Mouse (Mus musculus): Measurements from ENCODE around the gene Fam102a. TPM values are rescaled to one million over a fixed set of nuclear protein-coding genes. Genes with fewer than 3 reads are reported as not detected.

Fam102a gene
- polyA plus RNA-seq, 1 experiment: 2.4 TPM

DNA sequence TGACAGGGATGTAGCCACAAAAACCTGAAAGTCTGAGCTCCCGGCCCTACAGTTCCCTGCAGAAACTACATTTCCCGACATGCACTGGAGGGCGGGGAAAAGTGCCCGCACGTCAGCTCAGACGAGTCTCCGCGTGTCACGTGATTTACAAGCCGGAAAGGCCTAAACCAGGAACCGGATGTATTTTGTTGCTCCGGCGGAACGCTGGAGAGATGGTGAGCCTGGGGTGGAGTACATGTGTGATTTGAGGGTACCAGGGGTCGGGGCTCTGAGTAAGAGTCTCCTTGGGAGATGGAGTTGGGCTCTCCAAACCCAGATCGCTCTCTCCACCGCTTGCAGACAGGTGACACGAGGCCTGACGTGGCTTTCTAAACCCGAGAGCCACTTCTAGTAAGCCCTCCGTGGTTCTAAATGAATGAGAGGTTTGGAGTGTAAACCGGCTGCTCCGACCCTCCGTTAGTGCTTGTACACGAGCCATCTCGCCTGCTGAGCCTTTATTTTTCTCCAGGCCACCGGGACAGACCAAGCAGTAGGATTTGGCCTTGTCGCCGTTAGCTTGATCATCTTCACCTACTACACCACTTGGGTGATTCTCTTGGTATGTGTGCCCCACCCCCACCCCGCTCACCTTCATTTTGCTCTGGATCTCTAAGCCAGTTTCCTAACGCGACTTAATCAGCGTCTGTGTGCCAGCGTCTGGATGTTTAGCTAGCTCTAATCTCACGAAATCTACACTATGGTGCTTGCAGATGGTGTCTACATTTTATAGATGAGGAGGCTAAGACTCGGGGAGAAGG, 35.8 kb downstream of the Fam102a start, which contains the start of gene Dpm2:
Gene Dpm2 (plus strand): TSS at position 161 of the 797 bp plus-strand sequence.
- Histone ChIP-seq H3K4me3 (ENCODE audit: insufficient read depth, poor library complexity, severe bottlenecking) (peak within 1 kb of the TSS; percentile 99), H3K79me3 (ENCODE audit: low read depth) (peaks cover 18% of the 10 kb centered on the region), H3K27me3 (ENCODE audit: control insufficient read depth, insufficient read depth, insufficient read length) (no peaks in the 10 kb centered on the region), H3K79me2 (ENCODE audit: control insufficient read depth, insufficient read depth) (peaks cover 23% of the 10 kb centered on the region), H3K36me3 (ENCODE audit: control insufficient read depth, insufficient read depth) (peaks cover 14% of the 10 kb centered on the region), H3ac (ENCODE audit: control insufficient read depth, insufficient read length, low read depth) (peak within 1 kb of the TSS; percentile 86)
- TF ChIP-seq USF1 (IDR thresholded peaks at IDR 0.05; ENCODE audit: low read depth) (peak; percentile 98), CEBPB (IDR thresholded peaks at IDR 0.05; ENCODE audit: low read depth) (no peak), MAX (IDR thresholded peaks at IDR 0.05) (peak; percentile 23)

DNA sequence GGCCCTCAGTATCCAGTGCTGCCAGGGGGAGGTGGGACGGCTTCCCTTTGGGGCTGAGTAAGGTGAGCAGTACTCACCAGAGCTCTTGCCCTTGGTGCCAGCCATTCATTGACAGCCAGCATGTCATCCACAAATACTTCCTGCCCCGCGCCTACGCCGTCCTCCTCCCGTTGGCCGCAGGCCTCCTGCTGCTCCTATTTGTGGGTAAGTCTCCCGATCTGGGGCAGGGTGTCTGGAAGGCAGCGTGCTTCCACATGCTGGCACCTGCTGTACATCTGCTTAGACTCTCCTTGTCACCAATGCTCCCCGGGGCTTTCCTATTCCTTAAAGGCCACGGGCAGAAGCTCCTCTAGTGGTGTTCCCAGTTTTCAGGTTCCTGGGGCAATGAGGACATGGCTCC, 37.1 kb downstream of the Fam102a start:
- H3K36me3 ChIP-seq (ENCODE audit: control insufficient read depth, insufficient read depth): peaks cover 14% of the 10 kb centered on the region
- peaks cover 18% of the 10 kb centered on the region for H3K79me3 ChIP-seq (ENCODE audit: low read depth)
- no peak overlapping the region for H3K4me3 ChIP-seq (ENCODE audit: insufficient read depth, poor library complexity, severe bottlenecking)
- H3ac ChIP-seq (ENCODE audit: control insufficient read depth, insufficient read length, low read depth): no peak overlapping the region
- H3K79me2 ChIP-seq (ENCODE audit: control insufficient read depth, insufficient read depth): peaks cover 23% of the 10 kb centered on the region
- no peak for TF ChIP-seq CEBPB (IDR thresholded peaks at IDR 0.05; ENCODE audit: low read depth)
- TF ChIP-seq FOSL1 (IDR thresholded peaks at IDR 0.05; ENCODE audit: insufficient read depth, low read length, poor library complexity, severe bottlenecking): no peak
- TF ChIP-seq USF1 (IDR thresholded peaks at IDR 0.05; ENCODE audit: low read depth): no peak
- TF ChIP-seq MYOG (IDR thresholded peaks at IDR 0.05; ENCODE audit: control insufficient read depth, extremely low read depth, insufficient read length): no peak
- TF ChIP-seq CTCF (IDR thresholded peaks at IDR 0.05; ENCODE audit: control insufficient read depth, insufficient read depth, insufficient read length): no peak
- no peak for TF ChIP-seq MYOD1 (IDR thresholded peaks at IDR 0.05; ENCODE audit: control insufficient read depth, insufficient read length, low read depth)
- TF ChIP-seq MAX (IDR thresholded peaks at IDR 0.05): no peak
- H3K27me3 ChIP-seq (ENCODE audit: control insufficient read depth, insufficient read depth, insufficient read length): no peaks in the 10 kb centered on the region

DNA sequence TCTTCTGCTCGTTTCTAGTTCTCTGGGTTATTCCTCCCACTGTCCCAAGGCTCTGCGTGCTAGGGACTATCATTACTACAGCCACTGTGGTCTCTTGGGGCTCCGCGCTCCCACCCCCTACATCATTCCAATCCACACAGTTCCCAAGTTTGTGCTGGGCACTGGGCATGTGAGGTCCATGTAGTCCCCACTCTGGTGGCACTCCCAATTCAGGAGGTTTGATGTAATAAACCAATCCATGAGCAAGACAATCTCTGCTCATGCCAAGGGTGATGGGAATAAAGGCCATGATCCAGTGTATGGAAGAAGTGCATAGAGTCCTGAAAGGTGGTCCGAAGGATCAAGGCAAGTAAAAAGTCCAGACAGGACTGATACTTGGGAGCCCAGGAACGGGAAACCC, 39.4 kb downstream of the Fam102a start, which contains the start of gene Pip5kl1:
Gene Pip5kl1 (plus strand): TSS at position 301 of the 400 bp plus-strand sequence.
- H3ac ChIP-seq (ENCODE audit: control insufficient read depth, insufficient read length, low read depth): no peak within 1 kb of the TSS
- no peaks in the 10 kb centered on the region for H3K27me3 ChIP-seq (ENCODE audit: control insufficient read depth, insufficient read depth, insufficient read length)
- TF ChIP-seq CEBPB (IDR thresholded peaks at IDR 0.05; ENCODE audit: low read depth) (no peak), MYOG (IDR thresholded peaks at IDR 0.05; ENCODE audit: control insufficient read depth, extremely low read depth, insufficient read length) (no peak), CTCF (IDR thresholded peaks at IDR 0.05; ENCODE audit: control insufficient read depth, insufficient read depth, insufficient read length) (no peak), MYOD1 (IDR thresholded peaks at IDR 0.05; ENCODE audit: control insufficient read depth, insufficient read length, low read depth) (no peak), MAX (IDR thresholded peaks at IDR 0.05) (no peak), USF1 (IDR thresholded peaks at IDR 0.05; ENCODE audit: low read depth) (no peak), FOSL1 (IDR thresholded peaks at IDR 0.05; ENCODE audit: insufficient read depth, low read length, poor library complexity, severe bottlenecking) (no peak)
- H3K4me3 ChIP-seq (ENCODE audit: insufficient read depth, poor library complexity, severe bottlenecking): no peak within 1 kb of the TSS
- peaks cover 23% of the 10 kb centered on the region for H3K79me2 ChIP-seq (ENCODE audit: control insufficient read depth, insufficient read depth)
- peaks cover 18% of the 10 kb centered on the region for H3K79me3 ChIP-seq (ENCODE audit: low read depth)
- H3K36me3 ChIP-seq (ENCODE audit: control insufficient read depth, insufficient read depth): peaks cover 14% of the 10 kb centered on the region

DNA sequence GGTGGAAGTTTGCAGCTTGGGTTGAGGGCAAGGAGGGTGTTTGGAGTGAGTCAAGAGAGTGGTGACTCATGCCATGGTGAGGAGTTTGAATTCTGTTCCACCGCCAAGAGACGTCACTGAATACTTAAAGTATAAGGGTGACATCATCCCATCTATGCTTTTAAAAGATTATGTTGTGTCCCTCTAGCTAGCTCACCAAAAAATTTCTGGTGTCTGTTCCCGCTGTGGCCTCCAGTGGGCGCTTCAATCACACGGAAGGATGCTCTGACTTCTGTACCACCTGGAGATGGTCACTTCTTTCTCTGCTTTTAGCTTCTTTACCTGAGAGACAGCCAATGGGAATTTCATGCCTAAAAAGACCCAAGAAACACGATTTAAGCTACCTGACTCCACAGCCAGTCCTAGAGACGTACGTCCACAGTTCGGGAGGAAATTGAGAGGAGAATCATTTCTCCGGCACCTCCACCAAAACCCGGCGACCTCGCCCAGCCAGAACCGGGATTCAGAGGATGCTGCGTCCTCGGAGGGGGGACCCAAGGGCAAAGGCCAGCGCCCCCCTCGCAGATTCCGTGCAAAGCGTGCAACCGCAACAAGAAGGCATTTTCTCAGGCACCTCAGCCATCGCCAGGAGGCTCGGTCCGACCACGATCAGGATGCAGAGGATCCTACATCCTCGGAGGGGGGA, 39.9 kb downstream of the Fam102a start:
- peaks cover 14% of the 10 kb centered on the region for H3K36me3 ChIP-seq (ENCODE audit: control insufficient read depth, insufficient read depth)
- no peaks in the 10 kb centered on the region for H3K27me3 ChIP-seq (ENCODE audit: control insufficient read depth, insufficient read depth, insufficient read length)
- H3K4me3 ChIP-seq (ENCODE audit: insufficient read depth, poor library complexity, severe bottlenecking): no peak overlapping the region
- H3K79me2 ChIP-seq (ENCODE audit: control insufficient read depth, insufficient read depth): peaks cover 23% of the 10 kb centered on the region
- TF ChIP-seq FOSL1 (IDR thresholded peaks at IDR 0.05; ENCODE audit: insufficient read depth, low read length, poor library complexity, severe bottlenecking) (peak; percentile 32), USF1 (IDR thresholded peaks at IDR 0.05; ENCODE audit: low read depth) (no peak)
- no peak overlapping the region for H3ac ChIP-seq (ENCODE audit: control insufficient read depth, insufficient read length, low read depth)
- peaks cover 18% of the 10 kb centered on the region for H3K79me3 ChIP-seq (ENCODE audit: low read depth)

DNA sequence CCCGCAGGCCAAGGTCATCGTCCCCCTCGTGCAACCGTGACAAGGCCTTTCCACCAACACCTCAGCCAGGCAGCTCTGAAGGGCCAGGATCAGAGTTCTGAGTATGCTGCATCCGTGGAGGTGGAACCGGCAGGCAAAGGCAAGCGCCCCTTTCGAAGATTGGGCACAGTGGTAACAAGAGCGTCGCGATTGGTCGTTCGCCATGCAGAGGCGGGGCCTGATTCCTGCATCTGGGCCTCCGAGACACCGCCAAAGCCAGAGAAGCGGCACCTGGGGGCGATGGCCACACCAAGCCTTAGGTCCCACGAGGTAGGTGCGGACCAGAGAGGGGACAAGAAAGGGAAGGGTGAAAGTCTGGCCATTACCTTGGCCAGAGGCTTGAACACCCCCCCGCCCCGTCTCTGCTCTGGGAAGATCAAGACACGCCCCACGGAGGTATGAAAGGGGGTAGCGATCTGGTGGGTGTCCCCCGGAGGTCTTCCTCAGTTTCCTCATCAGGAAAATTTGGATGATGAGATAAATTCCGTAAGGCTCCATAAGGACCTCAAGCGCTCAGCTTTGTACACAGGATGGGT, 40.5 kb downstream of the Fam102a start, which contains the start of gene 9430097D07Rik:
Gene 9430097D07Rik (minus strand): TSS at position 99 of the 575 bp plus-strand sequence.
- peaks cover 18% of the 10 kb centered on the region for H3K79me3 ChIP-seq (ENCODE audit: low read depth)
- H3ac ChIP-seq (ENCODE audit: control insufficient read depth, insufficient read length, low read depth): no peak within 1 kb of the TSS
- peaks cover 23% of the 10 kb centered on the region for H3K79me2 ChIP-seq (ENCODE audit: control insufficient read depth, insufficient read depth)
- TF ChIP-seq MYOG (IDR thresholded peaks at IDR 0.05; ENCODE audit: control insufficient read depth, extremely low read depth, insufficient read length): no peak
- no peak for TF ChIP-seq CEBPB (IDR thresholded peaks at IDR 0.05; ENCODE audit: low read depth)
- TF ChIP-seq USF1 (IDR thresholded peaks at IDR 0.05; ENCODE audit: low read depth): no peak
- TF ChIP-seq MAX (IDR thresholded peaks at IDR 0.05): no peak
- no peak for TF ChIP-seq CTCF (IDR thresholded peaks at IDR 0.05; ENCODE audit: control insufficient read depth, insufficient read depth, insufficient read length)
- TF ChIP-seq FOSL1 (IDR thresholded peaks at IDR 0.05; ENCODE audit: insufficient read depth, low read length, poor library complexity, severe bottlenecking): no peak
- no peak for TF ChIP-seq MYOD1 (IDR thresholded peaks at IDR 0.05; ENCODE audit: control insufficient read depth, insufficient read length, low read depth)
- H3K4me3 ChIP-seq (ENCODE audit: insufficient read depth, poor library complexity, severe bottlenecking): no peak within 1 kb of the TSS
- no peaks in the 10 kb centered on the region for H3K27me3 ChIP-seq (ENCODE audit: control insufficient read depth, insufficient read depth, insufficient read length)
- peaks cover 14% of the 10 kb centered on the region for H3K36me3 ChIP-seq (ENCODE audit: control insufficient read depth, insufficient read depth)
